Mouse (Mus musculus): ENCODE data around the gene Corin. TPM values are rescaled to one million over a fixed set of nuclear protein-coding genes. Genes with fewer than 3 reads are reported as not detected.

Corin gene
- polyA plus RNA-seq, 1 experiment from 2014 or later = 9.3 TPM

DNA sequence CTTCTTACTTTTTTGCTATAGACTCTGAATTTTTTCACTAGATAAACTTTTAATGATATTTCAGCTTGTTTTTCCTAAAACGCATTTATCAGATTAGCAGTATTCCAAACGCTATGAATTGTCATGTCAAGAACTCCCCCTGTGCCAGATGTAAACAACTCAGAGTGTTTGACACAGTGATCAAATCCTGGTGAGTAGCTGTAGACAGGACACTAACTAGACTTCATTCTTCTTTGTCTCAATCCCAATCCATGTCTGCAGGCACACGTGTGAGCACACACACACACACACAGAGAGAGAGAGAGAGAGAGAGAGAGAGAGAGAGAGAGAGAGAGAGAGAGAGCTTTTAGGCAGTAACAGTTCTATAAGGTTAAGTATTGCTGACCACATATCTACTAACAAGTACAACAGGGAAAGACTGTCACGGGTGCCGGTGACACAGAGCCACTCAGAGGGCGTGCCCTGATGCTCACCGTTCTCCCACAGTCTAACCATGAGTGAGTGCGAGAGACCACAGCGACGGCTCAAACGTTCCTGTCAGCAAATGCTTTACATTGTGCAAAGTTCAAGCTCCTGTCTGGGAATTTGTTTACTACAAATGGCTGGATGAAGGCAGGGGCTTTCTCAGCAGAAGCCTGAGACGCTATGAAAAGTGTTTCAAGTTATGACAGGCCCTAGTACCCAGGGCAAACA is 31.8 kb downstream of the Corin start:
- no peaks in the 10 kb centered on the region for H3K27me3 ChIP-seq
- no peak for ATAC-seq (ENCODE audit: low FRiP score, low read depth)
- whole genome bisulfite sequencing = 79% methylated on average over 12 of the region's 12 CpGs
- no peak overlapping the region for H3K9ac ChIP-seq (replicated peaks)
- H3K4me3 ChIP-seq = no peak overlapping the region
- no peak overlapping the region for H3K27ac ChIP-seq (replicated peaks)
- no peaks in the 10 kb centered on the region for H3K4me1 ChIP-seq
- H3K9me3 ChIP-seq = no peaks in the 10 kb centered on the region
- H3K36me3 ChIP-seq = no peaks in the 10 kb centered on the region
- no peak overlapping the region for H3K4me2 ChIP-seq (replicated peaks)

DNA sequence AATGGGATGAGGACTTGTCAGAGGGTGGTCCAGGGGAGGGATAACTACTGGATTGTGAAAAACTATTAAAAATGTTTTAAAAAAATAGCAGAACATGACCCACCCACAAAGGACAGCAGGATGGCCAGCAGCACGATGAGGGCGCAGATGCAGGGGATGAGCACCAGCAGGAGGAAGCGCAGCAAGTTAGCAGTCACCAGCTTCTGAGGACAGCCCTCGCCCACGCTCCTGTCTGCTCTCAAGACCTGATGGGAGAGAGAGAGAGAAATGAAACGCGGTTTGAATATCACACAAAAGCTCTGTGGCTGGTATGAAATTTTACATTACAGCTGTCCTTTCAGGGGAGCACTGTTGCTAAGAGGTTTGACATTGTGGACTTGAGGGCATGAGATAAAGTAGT is 32.5 kb downstream of the Corin start:
- H3K27me3 ChIP-seq = no peaks in the 10 kb centered on the region
- no peak for ATAC-seq (ENCODE audit: low FRiP score, low read depth)
- no peak overlapping the region for H3K4me3 ChIP-seq
- 80% methylated on average over 7 of the region's 7 CpGs for WGBS
- no peaks in the 10 kb centered on the region for H3K4me1 ChIP-seq
- no peaks in the 10 kb centered on the region for H3K36me3 ChIP-seq
- H3K9me3 ChIP-seq = no peaks in the 10 kb centered on the region
- no peak overlapping the region for H3K4me2 ChIP-seq (replicated peaks)
- no peak overlapping the region for H3K9ac ChIP-seq (replicated peaks)
- no peak overlapping the region for H3K27ac ChIP-seq (replicated peaks)

GRCm38 (mm10) chr5:72464932-72465331 is 39.3 kb downstream of the Corin start:
- Histone ChIP-seq H3K9me3 (no peaks in the 10 kb centered on the region), H3K9ac (replicated peaks) (no peak overlapping the region), H3K4me1 (no peaks in the 10 kb centered on the region), H3K4me2 (replicated peaks) (no peak overlapping the region), H3K36me3 (no peaks in the 10 kb centered on the region), H3K4me3 (no peak overlapping the region), H3K27me3 (no peaks in the 10 kb centered on the region), H3K27ac (replicated peaks) (no peak overlapping the region)
- no peak for ATAC-seq (ENCODE audit: low FRiP score, low read depth)
- 74% methylated on average over 3 of the region's 3 CpGs for WGBS

- Histone ChIP-seq H3K27ac (replicated peaks) (no peak overlapping the region), H3K9me3 (no peaks in the 10 kb centered on the region), H3K4me3 (no peak overlapping the region), H3K4me1 (no peaks in the 10 kb centered on the region), H3K36me3 (no peaks in the 10 kb centered on the region), H3K9ac (replicated peaks) (no peak overlapping the region), H3K27me3 (no peaks in the 10 kb centered on the region), H3K4me2 (replicated peaks) (no peak overlapping the region)
- no peak for ATAC-seq (ENCODE audit: low FRiP score, low read depth)
- WGBS = 89% methylated on average over 7 of the region's 7 CpGs
Measured at GRCm38 (mm10) chr5:72459374-72460112, 44.7 kb downstream of the Corin start.

GRCm38 (mm10) chr5:72453690-72454089 is 50.6 kb downstream of the Corin start:
- no peaks in the 10 kb centered on the region for H3K27me3 ChIP-seq
- H3K9ac ChIP-seq (replicated peaks) = no peak overlapping the region
- no peak overlapping the region for H3K4me2 ChIP-seq (replicated peaks)
- H3K9me3 ChIP-seq = no peaks in the 10 kb centered on the region
- H3K4me1 ChIP-seq = no peaks in the 10 kb centered on the region
- no peak overlapping the region for H3K4me3 ChIP-seq
- no peak for ATAC-seq (ENCODE audit: low FRiP score, low read depth)
- no peak overlapping the region for H3K27ac ChIP-seq (replicated peaks)
- 74% methylated on average over 2 of the region's 2 CpGs for WGBS
- H3K36me3 ChIP-seq = no peaks in the 10 kb centered on the region

DNA sequence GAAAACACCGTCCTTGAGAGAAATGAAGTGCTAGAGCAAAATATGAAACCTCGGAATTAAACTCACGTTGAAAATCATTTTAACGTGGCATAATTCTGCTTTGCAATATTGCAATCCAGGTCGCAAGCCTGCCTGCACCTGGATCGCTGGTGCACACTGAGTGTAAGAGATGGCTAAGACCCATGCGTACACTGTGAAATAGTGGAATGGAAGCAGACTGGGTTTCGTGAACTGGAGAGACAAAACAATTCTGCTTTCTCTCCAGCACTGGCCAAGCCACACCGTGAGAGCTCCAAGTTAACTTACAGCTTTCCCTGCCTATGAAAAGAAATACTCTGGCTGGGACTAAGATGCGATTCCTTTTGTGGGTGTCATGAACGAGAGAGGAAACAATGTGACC is 51.1 kb downstream of the Corin start:
- Histone ChIP-seq H3K9me3 (no peaks in the 10 kb centered on the region), H3K4me3 (no peak overlapping the region), H3K27ac (replicated peaks) (no peak overlapping the region), H3K27me3 (no peaks in the 10 kb centered on the region), H3K4me1 (no peaks in the 10 kb centered on the region), H3K9ac (replicated peaks) (no peak overlapping the region), H3K36me3 (no peaks in the 10 kb centered on the region), H3K4me2 (replicated peaks) (no peak overlapping the region)
- WGBS = 78% methylated on average over 11 of the region's 11 CpGs
- ATAC-seq (ENCODE audit: low FRiP score, low read depth) = no peak

DNA sequence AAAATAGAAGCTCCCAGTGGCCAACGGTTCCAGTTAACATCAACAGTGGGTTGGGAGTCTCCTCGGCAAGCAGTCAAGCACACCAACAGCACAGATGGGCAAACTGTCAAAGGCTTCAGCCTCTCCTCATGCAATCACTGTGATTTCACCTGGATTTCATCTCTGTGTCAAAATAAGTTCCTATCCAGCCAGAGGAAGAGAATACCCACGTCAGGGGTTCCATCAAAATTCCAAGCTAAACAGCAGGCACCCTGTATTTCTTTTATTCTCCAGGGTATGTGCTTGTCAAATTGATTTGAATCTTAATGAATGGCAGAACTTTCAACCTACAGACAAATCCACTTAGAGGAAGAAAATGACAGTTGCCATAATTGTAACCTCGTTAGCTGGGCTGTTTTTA is 51.5 kb downstream of the Corin start:
- ATAC-seq (ENCODE audit: low FRiP score, low read depth) = no peak
- no peaks in the 10 kb centered on the region for H3K27me3 ChIP-seq
- no peaks in the 10 kb centered on the region for H3K36me3 ChIP-seq
- WGBS = 56% methylated on average over 4 of the region's 4 CpGs
- no peaks in the 10 kb centered on the region for H3K9me3 ChIP-seq
- no peak overlapping the region for H3K4me3 ChIP-seq
- H3K27ac ChIP-seq (replicated peaks) = no peak overlapping the region
- no peak overlapping the region for H3K9ac ChIP-seq (replicated peaks)
- H3K4me1 ChIP-seq = no peaks in the 10 kb centered on the region
- H3K4me2 ChIP-seq (replicated peaks) = no peak overlapping the region

- H3K36me3 ChIP-seq = no peaks in the 10 kb centered on the region
- H3K9me3 ChIP-seq = no peaks in the 10 kb centered on the region
- H3K4me3 ChIP-seq = no peak overlapping the region
- WGBS = 67% methylated on average over 2 of the region's 2 CpGs
- H3K4me2 ChIP-seq (replicated peaks) = no peak overlapping the region
- no peaks in the 10 kb centered on the region for H3K27me3 ChIP-seq
- ATAC-seq (ENCODE audit: low FRiP score, low read depth) = no peak
- H3K4me1 ChIP-seq = no peaks in the 10 kb centered on the region
- H3K27ac ChIP-seq (replicated peaks) = no peak overlapping the region
- no peak overlapping the region for H3K9ac ChIP-seq (replicated peaks)
Measured at GRCm38 (mm10) chr5:72448846-72449245, 55.4 kb downstream of the Corin start.

DNA sequence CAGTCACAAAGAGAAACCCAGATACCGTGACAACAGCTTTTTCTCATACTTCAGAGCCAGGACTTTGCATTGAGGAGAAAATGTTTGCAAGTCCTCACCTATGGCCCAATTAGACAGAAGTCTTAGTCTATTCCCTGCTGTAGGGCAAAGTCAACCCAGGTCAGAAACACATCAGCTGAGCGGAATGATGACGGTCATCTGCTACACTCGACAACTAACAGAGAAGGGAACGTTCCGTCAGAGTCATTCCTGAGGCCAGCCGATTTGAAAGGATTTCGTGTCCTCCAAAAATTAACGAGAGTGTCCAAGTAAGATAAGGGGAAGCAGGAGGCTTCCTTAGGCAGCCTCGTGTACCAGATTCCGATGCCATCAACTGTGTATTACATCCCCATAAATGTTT is 58.2 kb downstream of the Corin start:
- ATAC-seq (ENCODE audit: low FRiP score, low read depth) = no peak
- Histone ChIP-seq H3K4me3 (no peak overlapping the region), H3K36me3 (no peaks in the 10 kb centered on the region), H3K9me3 (no peaks in the 10 kb centered on the region), H3K9ac (replicated peaks) (no peak overlapping the region), H3K4me2 (replicated peaks) (no peak overlapping the region), H3K4me1 (no peaks in the 10 kb centered on the region), H3K27me3 (no peaks in the 10 kb centered on the region), H3K27ac (replicated peaks) (no peak overlapping the region)
- WGBS = 93% methylated on average over 11 of the region's 11 CpGs

DNA sequence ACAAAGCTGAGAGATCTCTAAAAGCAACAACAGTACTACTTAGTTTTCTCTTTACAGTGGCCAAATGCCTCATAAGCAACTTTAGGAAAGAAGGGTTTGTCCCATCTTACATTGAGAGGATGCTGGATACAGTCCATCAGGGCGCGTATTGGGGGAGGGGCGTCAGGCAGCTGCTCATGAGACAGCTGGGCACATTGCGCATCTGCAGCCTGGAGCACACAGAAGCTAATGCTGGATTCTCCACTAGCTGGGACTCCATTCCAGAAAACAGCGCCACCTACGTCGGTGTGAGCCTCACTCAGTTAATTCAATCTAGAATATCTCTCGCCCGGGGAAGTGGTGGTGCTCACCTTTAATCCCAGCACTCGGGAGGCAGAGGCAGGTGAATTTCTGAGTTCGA is 60.3 kb downstream of the Corin start:
- H3K9me3 ChIP-seq = no peaks in the 10 kb centered on the region
- H3K4me2 ChIP-seq (replicated peaks) = no peak overlapping the region
- no peak for ATAC-seq (ENCODE audit: low FRiP score, low read depth)
- WGBS = 74% methylated on average over 11 of the region's 11 CpGs
- no peak overlapping the region for H3K9ac ChIP-seq (replicated peaks)
- H3K4me1 ChIP-seq = no peaks in the 10 kb centered on the region
- H3K4me3 ChIP-seq = no peak overlapping the region
- no peaks in the 10 kb centered on the region for H3K36me3 ChIP-seq
- H3K27ac ChIP-seq (replicated peaks) = no peak overlapping the region
- H3K27me3 ChIP-seq = no peaks in the 10 kb centered on the region

- 91% methylated on average over 4 of the region's 4 CpGs for WGBS
- ATAC-seq (ENCODE audit: low FRiP score, low read depth) = no peak
Measured at GRCm38 (mm10) chr5:72443007-72443406, 61.3 kb downstream of the Corin start.

DNA sequence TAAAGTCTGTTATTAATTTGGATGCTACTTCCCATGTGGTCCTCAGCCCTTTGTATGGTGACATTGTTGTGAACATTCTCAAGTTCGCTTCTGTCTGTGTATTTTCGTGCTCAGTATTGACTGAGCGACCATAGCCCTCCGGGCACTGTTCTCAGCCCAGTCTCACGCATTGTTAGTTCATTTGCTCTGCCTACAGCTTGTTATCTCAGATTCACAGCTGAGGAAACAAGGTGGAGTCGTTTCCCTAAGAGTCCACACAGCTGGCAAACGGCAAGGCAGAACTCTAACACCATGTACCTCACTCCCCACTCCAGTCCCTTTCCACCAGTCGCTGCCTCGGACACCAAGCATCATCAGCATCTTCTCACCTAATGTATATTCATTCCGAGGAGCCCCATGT is 63.1 kb downstream of the Corin start:
- Histone ChIP-seq H3K9ac (replicated peaks) (no peak overlapping the region), H3K36me3 (no peaks in the 10 kb centered on the region), H3K4me3 (no peak overlapping the region), H3K9me3 (no peaks in the 10 kb centered on the region), H3K27me3 (no peaks in the 10 kb centered on the region), H3K4me1 (no peaks in the 10 kb centered on the region), H3K4me2 (replicated peaks) (no peak overlapping the region), H3K27ac (replicated peaks) (no peak overlapping the region)
- WGBS = 82% methylated on average over 10 of the region's 10 CpGs
- ATAC-seq (ENCODE audit: low FRiP score, low read depth) = no peak

More at GRCm38 (mm10) chr5:72443007-72443406, 61.3 kb downstream of the Corin start:
- no peaks in the 10 kb centered on the region for H3K36me3 ChIP-seq
- H3K9me3 ChIP-seq = no peaks in the 10 kb centered on the region
- H3K4me2 ChIP-seq (replicated peaks) = no peak overlapping the region
- H3K9ac ChIP-seq (replicated peaks) = no peak overlapping the region
- H3K27me3 ChIP-seq = no peaks in the 10 kb centered on the region
- H3K27ac ChIP-seq (replicated peaks) = no peak overlapping the region
- H3K4me1 ChIP-seq = no peaks in the 10 kb centered on the region
- no peak overlapping the region for H3K4me3 ChIP-seq
